Mouse (Mus musculus) liver, embryonic 14.5 days (tissue): ENCODE measurements at regions not wholly inside any gene's neighbourhood (a gene's known extent, or its start where the extent isn't known, plus 50 kb on each side); places are given as distances from the start of the nearest gene placed in this dataset.

Experiments
- CTCF ChIP-seq: IDR thresholded peaks from 2 replicates; pipeline ENCODE4 v1.5.1; 2016; ENCODE audit warnings: antibody characterized with exemption, low read depth, control low read depth
- EP300 ChIP-seq: IDR thresholded peaks from 2 replicates; pipeline ENCODE4 v1.6.1; 2016; ENCODE audit warnings: antibody characterized with exemption, low read depth

- TF ChIP-seq CTCF (no peak), EP300 (no peak)
These were observed 98.4 kb upstream of the Atp10a start for GRCm38 (mm10) chr7:58557535-58557934.
